Mouse (Mus musculus) ES-Bruce4 (cell line): ENCODE data around the gene Arl4d. TPM values are rescaled to one million over a fixed set of nuclear protein-coding genes. Genes with fewer than 3 reads are reported as not detected.
A peak's percentile ranks its signal among the peaks of the same experiment; 100 is the strongest.

Experiments used
- H3K27ac ChIP-seq: 2 replicates; pipeline ENCODE4 v1.5.1; 2012; ENCODE audit warnings: low read length, inconsistent platforms; ENCODE audit not compliant: insufficient read depth
- H3K27me3 ChIP-seq: 2 replicates; pipeline ENCODE4 v1.6.1; 2012; ENCODE audit warnings: mild to moderate bottlenecking, low read length, inconsistent platforms; ENCODE audit not compliant: control insufficient read depth, poor library complexity, insufficient read depth, severe bottlenecking
- H3K36me3 ChIP-seq: 2 replicates; pipeline ENCODE4 v1.6.1; 2012; ENCODE audit warnings: inconsistent platforms, mild to moderate bottlenecking, low read length, moderate library complexity; ENCODE audit not compliant: control insufficient read depth, poor library complexity, insufficient read depth, severe bottlenecking
- H3K4me1 ChIP-seq: one replicate; pipeline ENCODE4 v1.8.1; 2011; ENCODE audit warnings: low read length; ENCODE audit not compliant: control insufficient read depth, insufficient read depth
- H3K4me3 ChIP-seq: 2 replicates; pipeline ENCODE4 v1.5.1; 2011; ENCODE audit warnings: low read depth, mild to moderate bottlenecking, low read length
- H3K9ac ChIP-seq: 2 replicates; pipeline ENCODE4 v1.6.1; 2012; ENCODE audit warnings: low read depth, mild to moderate bottlenecking, inconsistent platforms; ENCODE audit not compliant: poor library complexity, severe bottlenecking
- H3K9me3 ChIP-seq: replicated peaks from 2 replicates; pipeline ENCODE4 v1.6.1; 2012; ENCODE audit warnings: mild to moderate bottlenecking, low read length, inconsistent platforms; ENCODE audit not compliant: control insufficient read depth, poor library complexity, insufficient read depth, severe bottlenecking
- CTCF ChIP-seq: IDR thresholded peaks from one replicate; pipeline ENCODE4 v1.8.1; 2011; ENCODE audit warnings: low read depth, low read length
- EP300 ChIP-seq: IDR thresholded peaks from 2 replicates; pipeline ENCODE4 v1.6.1; 2011; ENCODE audit warnings: low read depth, low read length; ENCODE audit not compliant: insufficient read depth
- POLR2A ChIP-seq: IDR thresholded peaks from one replicate; pipeline ENCODE4 v1.8.1; 2011; ENCODE audit warnings: low read length; ENCODE audit not compliant: insufficient read depth
- polyA plus RNA-seq: library from polyadenylated mRNA; stranded (reverse); fragments of >200 nt; gene quantifications from 2 replicates; pipeline ENCODE4 v1.2.4, GENCODE M21; 2011; ENCODE audit warnings: low read depth; ENCODE audit not compliant: missing spikeins, insufficient read depth, insufficient read length

Arl4d gene
- polyA plus RNA-seq, 1 experiment = 5.1 TPM

- TF ChIP-seq CTCF = no peak
- TF ChIP-seq EP300 = no peak
- TF ChIP-seq POLR2A = no peak
- Histone ChIP-seq H3K27ac (peak overlapping the region; percentile 79), H3K9ac (no peak overlapping the region), H3K4me3 (no peak overlapping the region), H3K36me3 (no peaks in the 10 kb centered on the region), H3K9me3 (no peaks in the 10 kb centered on the region), H3K27me3 (no peaks in the 10 kb centered on the region), H3K4me1 (peaks cover 9% of the 10 kb centered on the region)
Measured at GRCm38 (mm10) chr11:101674106-101674505, 8.8 kb downstream of the Arl4d start.

- TF ChIP-seq POLR2A (no peak), CTCF (no peak), EP300 (no peak)
- H3K27ac ChIP-seq = no peak overlapping the region
- H3K4me3 ChIP-seq = no peak overlapping the region
- peaks cover 3% of the 10 kb centered on the region for H3K4me1 ChIP-seq
- no peaks in the 10 kb centered on the region for H3K27me3 ChIP-seq
- H3K9ac ChIP-seq = no peak overlapping the region
- no peaks in the 10 kb centered on the region for H3K36me3 ChIP-seq
- no peaks in the 10 kb centered on the region for H3K9me3 ChIP-seq
Measured at GRCm38 (mm10) chr11:101675349-101675748, 10.0 kb downstream of the Arl4d start.

- Histone ChIP-seq H3K9ac (peak overlapping the region; percentile 3; the same call in 1 of the 2 replicates), H3K27ac (no peak overlapping the region), H3K27me3 (no peaks in the 10 kb centered on the region), H3K4me1 (peaks cover 8% of the 10 kb centered on the region), H3K4me3 (no peak overlapping the region), H3K36me3 (no peaks in the 10 kb centered on the region), H3K9me3 (no peaks in the 10 kb centered on the region)
- TF ChIP-seq CTCF (no peak), POLR2A (no peak), EP300 (no peak)
Measured at GRCm38 (mm10) chr11:101677655-101678054, 12.3 kb downstream of the Arl4d start.

DNA sequence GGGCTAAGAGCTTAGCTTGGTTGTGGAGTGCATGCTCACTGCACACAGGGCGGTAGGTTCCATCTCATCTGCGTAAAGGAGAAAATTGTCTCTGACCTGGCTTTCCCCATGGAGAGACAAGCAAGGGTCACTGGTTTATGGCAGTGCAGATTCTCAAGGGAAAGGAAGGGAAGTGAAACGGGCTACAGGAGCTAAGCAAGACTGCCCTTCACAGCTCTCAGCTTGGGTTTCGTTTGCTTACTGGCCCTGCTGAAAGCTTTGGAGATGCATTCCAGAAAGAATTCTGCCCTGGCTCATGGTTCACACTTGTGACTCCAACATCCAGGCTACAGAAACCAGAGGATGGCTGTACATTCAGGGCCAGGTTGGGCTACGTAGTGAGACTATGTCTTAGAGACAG is 13.4 kb downstream of the Arl4d start:
- H3K4me1 ChIP-seq = peaks cover 8% of the 10 kb centered on the region
- TF ChIP-seq CTCF (no peak), EP300 (no peak), POLR2A (no peak)
- no peak overlapping the region for H3K9ac ChIP-seq
- no peaks in the 10 kb centered on the region for H3K27me3 ChIP-seq
- no peaks in the 10 kb centered on the region for H3K36me3 ChIP-seq
- no peak overlapping the region for H3K4me3 ChIP-seq
- no peaks in the 10 kb centered on the region for H3K9me3 ChIP-seq
- no peak overlapping the region for H3K27ac ChIP-seq

DNA sequence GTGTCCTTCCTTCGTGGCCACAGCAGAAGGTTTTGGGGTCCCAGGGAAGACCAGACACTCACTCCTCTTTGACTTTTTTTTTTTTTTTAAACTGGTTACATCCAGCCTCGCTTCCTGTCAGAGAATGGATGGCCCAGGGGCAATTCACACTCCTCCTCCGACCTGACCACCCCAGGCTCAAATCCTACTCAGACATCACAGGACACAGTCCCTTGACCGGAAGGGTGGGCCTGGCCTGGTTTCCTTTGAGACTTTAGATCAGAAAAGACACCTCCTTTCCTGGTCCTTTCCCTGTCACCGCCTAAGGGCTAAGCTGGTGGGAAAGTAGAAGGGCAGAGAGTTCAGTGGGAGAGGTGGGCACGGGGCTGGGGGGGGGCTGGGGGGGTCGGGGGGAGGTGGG is 14.6 kb downstream of the Arl4d start:
- Histone ChIP-seq H3K27ac (peak overlapping the region; percentile 7), H3K4me3 (no peak overlapping the region), H3K9me3 (no peaks in the 10 kb centered on the region)

GRCm38 (mm10) chr11:101680634-101681325 is 15.4 kb downstream of the Arl4d start:
- no peaks in the 10 kb centered on the region for H3K9me3 ChIP-seq
- no peaks in the 10 kb centered on the region for H3K36me3 ChIP-seq
- no peaks in the 10 kb centered on the region for H3K27me3 ChIP-seq
- H3K4me1 ChIP-seq = peaks cover 6% of the 10 kb centered on the region
- no peak for TF ChIP-seq POLR2A
- no peak for TF ChIP-seq EP300
- no peak for TF ChIP-seq CTCF
- H3K4me3 ChIP-seq = no peak overlapping the region
- H3K9ac ChIP-seq = no peak overlapping the region
- peak overlapping the region; percentile 10 for H3K27ac ChIP-seq

More for the DNA sequence above, 14.6 kb downstream of the Arl4d start:
- no peaks in the 10 kb centered on the region for H3K36me3 ChIP-seq
- TF ChIP-seq EP300 = peak; percentile 77; the same call in 1 of the 2 replicates
- no peak for TF ChIP-seq CTCF
- no peak overlapping the region for H3K9ac ChIP-seq
- no peaks in the 10 kb centered on the region for H3K27me3 ChIP-seq
- peaks cover 6% of the 10 kb centered on the region for H3K4me1 ChIP-seq
